Mouse (Mus musculus) CH12.LX (cell line): Measurements from ENCODE around the gene Zfp748. TPM values are rescaled to one million over a fixed set of nuclear protein-coding genes. Genes with fewer than 3 reads are reported as not detected.

ENCODE experiments used
- DNase-seq: peaks from one replicate; pipeline ENCODE4 v3.0.0-alpha.2; 2013; ENCODE audit errors: extremely low read depth
- H3K27ac ChIP-seq: 2 replicates; pipeline ENCODE4 v1.5.1; 2012; ENCODE audit warnings: low read depth, mild to moderate bottlenecking, control low read depth, moderate library complexity; ENCODE audit not compliant: insufficient read depth
- H3K27me3 ChIP-seq: replicated peaks from 2 replicates; pipeline ENCODE3; 2012; ENCODE audit warnings: inconsistent platforms
- H3K36me3 ChIP-seq, 2 experiments: replicated peaks in 1 of 2; 2 replicates each; pipeline versions ENCODE3 to v1.6.1; 2012; ENCODE audit warnings: inconsistent platforms in 1 of 2, low read length in 1 of 2, mild to moderate bottlenecking in 1 of 2, mixed read lengths in 1 of 2, moderate library complexity in 1 of 2; ENCODE audit not compliant: control insufficient read depth in 1 of 2, insufficient read depth in 1 of 2
- H3K4me1 ChIP-seq, 2 experiments: 2 replicates each; pipeline ENCODE4 v1.6.1; 2012; ENCODE audit warnings: inconsistent platforms in 1 of 2, moderate library complexity in 1 of 2; ENCODE audit not compliant: insufficient read depth in 2 of 2, control insufficient read depth in 1 of 2
- H3K4me2 ChIP-seq: 2 replicates; pipeline ENCODE4 v1.6.1; 2012; ENCODE audit warnings: low read depth, mild to moderate bottlenecking, control low read depth; ENCODE audit not compliant: poor library complexity, insufficient read depth, severe bottlenecking
- H3K4me3 ChIP-seq, 3 experiments: fragments of 150-350 bp in 1 of 3; sonication (generic) in 1 of 3; replicated peaks in 1 of 3; 2 replicates each; pipeline versions ENCODE3 to v1.5.1; 2011 to 2012; ENCODE audit warnings: low read depth in 2 of 3, low read length in 2 of 3, mild to moderate bottlenecking in 2 of 3, moderate library complexity in 2 of 3, control low read depth in 1 of 3, improper control_type of control experiment in 1 of 3, inconsistent platforms in 1 of 3, mixed read lengths in 1 of 3; ENCODE audit not compliant: poor library complexity in 1 of 3
- H3K79me2 ChIP-seq: replicated peaks from 2 replicates; pipeline ENCODE4 v1.6.1; 2012; ENCODE audit warnings: mild to moderate bottlenecking, moderate library complexity; ENCODE audit not compliant: control insufficient read depth, poor library complexity, insufficient read depth, severe bottlenecking; ENCODE audit errors: extremely low read depth
- H3K9ac ChIP-seq: 2 replicates; pipeline ENCODE4 v1.6.1; 2012; ENCODE audit warnings: low read depth, mild to moderate bottlenecking, control low read depth, moderate library complexity; ENCODE audit not compliant: insufficient read depth
- H3K9me3 ChIP-seq: replicated peaks from 2 replicates; pipeline ENCODE3; 2012; ENCODE audit warnings: low read length, inconsistent platforms, mixed read lengths
- BHLHE40 ChIP-seq: IDR thresholded peaks from 2 replicates; pipeline ENCODE4 v1.6.1; 2011; ENCODE audit warnings: mild to moderate bottlenecking, low read depth, low read length, improper control_type of control experiment
- CHD1 ChIP-seq: IDR thresholded peaks from 2 replicates; pipeline ENCODE4 v1.6.1; 2012; ENCODE audit warnings: low read depth, low read length, improper control_type of control experiment, inconsistent platforms
- CHD2 ChIP-seq: IDR thresholded peaks from 2 replicates; pipeline ENCODE4 v1.6.1; 2011; ENCODE audit warnings: low read length, improper control_type of control experiment
- CTCF ChIP-seq, 2 experiments: IDR thresholded peaks in 1 of 2; conservative IDR thresholded peaks in 1 of 2; 2 replicates each; pipeline ENCODE4 v1.5.1; 2011 to 2012; ENCODE audit warnings: low read depth in 2 of 2, low read length in 2 of 2, improper control_type of control experiment in 1 of 2, inconsistent platforms in 1 of 2, mild to moderate bottlenecking in 1 of 2, moderate library complexity in 1 of 2
- E2F4 ChIP-seq: IDR thresholded peaks from 2 replicates; pipeline ENCODE4 v1.6.1; 2011; ENCODE audit warnings: low read depth, low read length, improper control_type of control experiment; ENCODE audit not compliant: insufficient replicate concordance
- ELF1 ChIP-seq: IDR thresholded peaks from 2 replicates; pipeline ENCODE4 v1.6.1; 2014; ENCODE audit warnings: low read depth, mild to moderate bottlenecking, inconsistent platforms, low read length, improper control_type of control experiment
- EP300 ChIP-seq: IDR thresholded peaks from 2 replicates; pipeline ENCODE4 v1.6.1; 2011; ENCODE audit warnings: low read length, improper control_type of control experiment
- ETS1 ChIP-seq: conservative IDR thresholded peaks from 2 replicates; pipeline ENCODE4 v1.6.1; 2012; ENCODE audit warnings: low read depth, mild to moderate bottlenecking, inconsistent platforms, low read length, improper control_type of control experiment, moderate library complexity
- GABPA ChIP-seq: IDR thresholded peaks from 2 replicates; pipeline ENCODE4 v1.6.1; 2012; ENCODE audit warnings: low read depth, low read length, improper control_type of control experiment, inconsistent platforms; ENCODE audit not compliant: insufficient replicate concordance
- HCFC1 ChIP-seq: IDR thresholded peaks from 2 replicates; pipeline ENCODE4 v1.6.1; 2012; ENCODE audit warnings: low read depth, mild to moderate bottlenecking, inconsistent platforms, low read length, improper control_type of control experiment
- IRF4 ChIP-seq: IDR thresholded peaks from 2 replicates; pipeline ENCODE4 v1.6.1; 2014; ENCODE audit warnings: low read depth, mild to moderate bottlenecking, inconsistent platforms, low read length, improper control_type of control experiment
- JUND ChIP-seq: conservative IDR thresholded peaks from 2 replicates; pipeline ENCODE4 v1.6.1; 2011; ENCODE audit warnings: low read depth, low read length, improper control_type of control experiment
- KAT2A ChIP-seq: IDR thresholded peaks from 2 replicates; pipeline ENCODE4 v1.6.1; 2012; ENCODE audit warnings: low read length, improper control_type of control experiment, inconsistent platforms; ENCODE audit not compliant: insufficient replicate concordance
- MAFK ChIP-seq: IDR thresholded peaks from 2 replicates; pipeline ENCODE4 v1.6.1; 2011; ENCODE audit warnings: low read length, improper control_type of control experiment; ENCODE audit not compliant: insufficient replicate concordance
- MAZ ChIP-seq: IDR thresholded peaks from 2 replicates; pipeline ENCODE4 v1.6.1; 2012; ENCODE audit warnings: low read depth, mild to moderate bottlenecking, inconsistent platforms, low read length, improper control_type of control experiment, moderate library complexity
- MEF2A ChIP-seq: IDR thresholded peaks from 2 replicates; pipeline ENCODE4 v1.6.1; 2014; ENCODE audit warnings: low read depth, mild to moderate bottlenecking, inconsistent platforms, low read length, improper control_type of control experiment, borderline replicate concordance
- MXI1 ChIP-seq: IDR thresholded peaks from 2 replicates; pipeline ENCODE4 v1.6.1; 2011; ENCODE audit warnings: mild to moderate bottlenecking, low read depth, low read length, improper control_type of control experiment
- NELFE ChIP-seq: IDR thresholded peaks from 2 replicates; pipeline ENCODE4 v1.6.1; 2011; ENCODE audit warnings: low read depth, low read length, improper control_type of control experiment
- NRF1 ChIP-seq: IDR thresholded peaks from 2 replicates; pipeline ENCODE4 v1.6.1; 2014; ENCODE audit warnings: low read depth, mild to moderate bottlenecking, inconsistent platforms, low read length, improper control_type of control experiment, moderate library complexity
- PAX5 ChIP-seq: IDR thresholded peaks from 2 replicates; pipeline ENCODE4 v1.6.1; 2012; ENCODE audit warnings: low read length, inconsistent platforms, mixed read lengths
- POLR2A ChIP-seq: IDR thresholded peaks from 2 replicates; pipeline ENCODE4 v1.6.1; 2011; ENCODE audit warnings: low read depth, mild to moderate bottlenecking, improper control_type of control experiment, low read length
- POLR2AphosphoS2 ChIP-seq: IDR thresholded peaks from 2 replicates; pipeline ENCODE4 v1.6.1; 2011; ENCODE audit warnings: low read depth, low read length, improper control_type of control experiment
- RAD21 ChIP-seq: IDR thresholded peaks from 2 replicates; pipeline ENCODE4 v1.6.1; 2011; ENCODE audit warnings: low read depth, mild to moderate bottlenecking, low read length, improper control_type of control experiment, moderate library complexity
- RCOR1 ChIP-seq: conservative IDR thresholded peaks from 2 replicates; pipeline ENCODE4 v1.6.1; 2012; ENCODE audit warnings: low read depth, mild to moderate bottlenecking, inconsistent platforms, low read length, improper control_type of control experiment
- SIN3A ChIP-seq: IDR thresholded peaks from 2 replicates; pipeline ENCODE4 v1.6.1; 2012; ENCODE audit warnings: low read length, improper control_type of control experiment, inconsistent platforms
- TBP ChIP-seq: conservative IDR thresholded peaks from 2 replicates; pipeline ENCODE4 v1.6.1; 2011; ENCODE audit warnings: low read depth, low read length, improper control_type of control experiment
- TCF12 ChIP-seq: IDR thresholded peaks from 2 replicates; pipeline ENCODE4 v1.6.1; 2014; ENCODE audit warnings: low read depth, mild to moderate bottlenecking, inconsistent platforms, low read length, improper control_type of control experiment
- UBTF ChIP-seq: IDR thresholded peaks from 2 replicates; pipeline ENCODE4 v1.6.1; 2012; ENCODE audit warnings: low read depth, mild to moderate bottlenecking, inconsistent platforms, low read length, improper control_type of control experiment, moderate library complexity
- USF1 ChIP-seq: IDR thresholded peaks from 2 replicates; pipeline ENCODE4 v1.6.1; 2014; ENCODE audit warnings: low read depth, mild to moderate bottlenecking, inconsistent platforms, low read length, improper control_type of control experiment
- USF2 ChIP-seq: conservative IDR thresholded peaks from 2 replicates; pipeline ENCODE4 v1.6.1; 2011; ENCODE audit warnings: low read depth, low read length, improper control_type of control experiment
- ZKSCAN1 ChIP-seq: IDR thresholded peaks from 2 replicates; pipeline ENCODE4 v1.6.1; 2012; ENCODE audit warnings: low read depth, inconsistent platforms, low read length, improper control_type of control experiment, borderline replicate concordance
- ZMIZ1 ChIP-seq: IDR thresholded peaks from 2 replicates; pipeline ENCODE4 v1.6.1; 2012; ENCODE audit warnings: low read depth, mild to moderate bottlenecking, inconsistent platforms, low read length, improper control_type of control experiment
- dilution Hi-C: fragments of 300-500 bp; cut with MboI; formaldehyde crosslinking; loops from 2 replicates; pipeline ENCODE4 v1.14.3; 2020; ENCODE audit warnings: low sequenced_read_pairs; ENCODE audit not compliant: extremely low pct_unique_long_range_greater_than_20kb, extremely low pct_ligation_motif_present
- in situ Hi-C: fragments of 300-500 bp; cut with MboI; formaldehyde crosslinking; loops from 3 replicates; pipeline ENCODE4 v1.14.3; 2019; ENCODE audit warnings: low sequenced_read_pairs, low pct_ligation_motif_present, low pct_unique_long_range_greater_than_20kb, mixed read lengths
- polyA plus RNA-seq: library from polyadenylated mRNA; unstranded; fragments of >175 nt; gene quantifications from 2 replicates; pipeline ENCODE4 v1.2.1, GENCODE M21; 2012; ENCODE audit warnings: low read depth; ENCODE audit not compliant: insufficient read length
- total RNA-seq, 2 experiments: library from RNA; depleted of rRNA; stranded (reverse); fragments of 300-350 nt in 1 of 2; fragments of >200 nt in 1 of 2; gene quantifications; 2 replicates each; pipeline ENCODE4 v1.2.3; 2012 to 2014

The Zfp748 gene
- total and polyA plus RNA-seq, 3 experiments, result 8.1 to 16.3 (median 9.1) TPM

- TF ChIP-seq IRF4 (peak; percentile 66; the same call in 1 of the 2 replicates), POLR2A (peak; percentile 90), RAD21 (no peak; the same call in 1 of the 2 replicates), JUND (no peak), MAFK (peak; percentile 44; the same call in 1 of the 2 replicates), KAT2A (peak; percentile 89; the same call in 1 of the 2 replicates), BHLHE40 (no peak), ETS1 (0 out of 2 replicates have a peak, but pooled peaks have one; percentile 37), RCOR1 (no peak; the same call in 1 of the 2 replicates), MAZ (peak; percentile 74; the same call in 1 of the 2 replicates), CHD2 (no peak), ZMIZ1 (peak; percentile 56; the same call in 1 of the 2 replicates), TCF12 (peak; percentile 83), GABPA (peak; percentile 39; the same call in 1 of the 2 replicates), POLR2AphosphoS2 (peak; percentile 83; the same call in 1 of the 2 replicates), ZKSCAN1 (peak; percentile 71), NELFE (peak; percentile 78), NRF1 (0 out of 2 replicates have a peak, but pooled peaks have one; percentile 13), ELF1 (peak; percentile 99), UBTF (no peak), PAX5 (no peak), HCFC1 (peak; percentile 96), EP300 (no peak), MEF2A (peak; percentile 55; the same call in 1 of the 2 replicates), CTCF (conservative IDR thresholded peaks at IDR 0.05 in 1 of 2, IDR thresholded peaks at IDR 0.05 in 1 of 2; ENCODE audit: low read depth in 2 of 2, low read length in 2 of 2) (peak in 1 of 2 experiments; percentile 6; a peak in 1 of 4 replicates), SIN3A (peak; percentile 91), MXI1 (peak; percentile 35; the same call in 1 of the 2 replicates), CHD1 (no peak), USF1 (no peak), USF2 (no peak), E2F4 (no peak), TBP (peak; percentile 94)
- dilution Hi-C loops (no loop called here), in situ Hi-C loops (no loop called here)
- Histone ChIP-seq H3K4me1 (peaks cover 6 to 30% of the 10 kb centered on the region in 2 experiments; a peak in 3 of 4 replicates), H3K4me3 (peak within 1 kb of the TSS; percentile 80 to 96 (median 87)), H3K36me3 (peaks cover 4 to 13% of the 10 kb centered on the region in 2 experiments), H3K9me3 (no peaks in the 10 kb centered on the region), H3K79me2 (peaks cover 34% of the 10 kb centered on the region), H3K27me3 (no peaks in the 10 kb centered on the region), H3K9ac (peak within 1 kb of the TSS; percentile 49), H3K4me2 (peak within 1 kb of the TSS; percentile 94), H3K27ac (peak within 1 kb of the TSS; percentile 37)
- peak; percentile 97 for DNase-seq
Measured at GRCm38 (mm10) chr13:67525753-67526410, 27.7 kb downstream of the Zfp748 start, which contains the start of the genes Gm26965 and Zfp87. Gene Gm26965, minus strand, starts transcription at chr13:67526151. Gene Zfp87, minus strand, starts transcription at chr13:67526177.
